ENCODE assay signal across 7 mouse cellular contexts in the genomic region with DNA sequence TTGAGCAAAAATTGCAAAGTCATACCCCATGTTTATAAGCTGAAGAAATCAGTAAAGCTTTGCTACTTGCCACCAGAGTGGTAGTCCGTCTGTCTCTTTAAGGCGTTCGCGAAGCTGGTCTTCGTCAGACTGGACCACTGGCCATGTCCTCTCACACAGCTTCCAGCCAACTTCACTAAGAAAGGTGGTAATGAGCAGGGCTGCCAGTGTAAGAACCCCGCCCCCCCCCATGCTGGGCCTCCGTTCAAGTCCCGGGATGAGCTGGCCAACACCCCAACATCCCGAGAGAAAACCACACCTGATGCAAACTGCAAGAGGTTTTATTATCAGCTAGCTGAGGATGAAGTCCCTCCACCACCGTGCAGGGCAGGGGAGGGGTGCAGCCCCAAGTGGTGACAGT. TPM values are rescaled to one million over a fixed set of nuclear protein-coding genes. Genes with fewer than 3 reads are reported as not detected.
DNase-seq lines count a peak whose midpoint lies in the region; TF ChIP-seq lines count a peak whose summit lies in the region.
"Not testable (repeated sequence)": the region's sequence is repeated elsewhere in the genome, so short reads cannot be mapped to it uniquely, and the experiment has no call there.
"Had no signal": no experiment of that assay in that cellular context is flagged by ENCODE, and none has a peak within 500 bp of the region (broad histone marks: within the 10 kb centered on the region; RNA-seq: fewer than 3 reads in every experiment).

No protein-coding gene starts in this region.

- DNase-seq in heart, embryonic 10.5 days (ENCODE audit: low spot score): peak; percentile 70
- DNase-seq in kidney, adult 2 months: not testable (repeated sequence)

- TF ChIP-seq POLR2A in kidney, adult 2 months (IDR thresholded peaks at IDR 0.05; ENCODE audit: low read depth, low read length): not testable (repeated sequence)

- H3K27ac ChIP-seq in heart, embryonic 10.5 days: not testable (repeated sequence)
- H3K27ac ChIP-seq in kidney, adult 2 months (ENCODE audit: insufficient read depth, low read depth, low read length): peak overlapping the region; percentile 90

- H3K4me1 ChIP-seq in heart, embryonic 10.5 days: not testable (repeated sequence)
- peaks cover 12% of the 10 kb centered on the region; the same call in 1 of the 2 replicates for H3K4me1 ChIP-seq in kidney, adult 2 months (ENCODE audit: control insufficient read depth, insufficient read depth, low read length)

- H3K9me3 ChIP-seq in heart, embryonic 10.5 days: not testable (repeated sequence)

- not testable (repeated sequence) for TF ChIP-seq CTCF in kidney, adult 2 months (conservative IDR thresholded peaks at IDR 0.05; ENCODE audit: insufficient read depth, insufficient read length, low read depth, low read length)

- not testable (repeated sequence) for H3K4me3 ChIP-seq in heart, embryonic 10.5 days; kidney, adult 2 months (ENCODE audit: insufficient read depth, low read depth, low read length)

- H3K27me3 ChIP-seq in heart, embryonic 10.5 days (ENCODE audit: insufficient read depth, poor library complexity, severe bottlenecking); kidney, adult 2 months (replicated peaks; ENCODE audit: control insufficient read depth, insufficient read depth, low read length): not testable (repeated sequence)

- H3K36me3 ChIP-seq in heart, embryonic 10.5 days; kidney, adult 2 months (ENCODE audit: control insufficient read depth, insufficient read depth, low read length): not testable (repeated sequence)

- 79% methylated on average over 10 of the region's 10 CpGs for WGBS in heart, embryonic 10.5 days
- WGBS in kidney, adult 2 months: 69% methylated on average over 10 of the region's 10 CpGs

RNA-seq across cellular contexts. Expression of a gene that starts 8.8 kb away (rescaled TPM):
- 76.7 and 99.6 TPM in 2 replicates for polyA plus RNA-seq in heart, embryonic 10.5 days (2016; fragmentation: Nextera tagmentation; extraction: Ambion mirVana)
- 170 and 255 TPM in 2 replicates for polyA plus RNA-seq in kidney, adult 2 months (2012; rRNA removed)

RNA-seq across cellular contexts. Expression of a gene that starts 20.5 kb away (rescaled TPM):
- polyA plus RNA-seq in heart, embryonic 10.5 days (2016; fragmentation: Nextera tagmentation; extraction: Ambion mirVana): 0.90 and 1.4 TPM in 2 replicates
- 0.14 and 0.18 TPM in 2 replicates for polyA plus RNA-seq in kidney, adult 2 months (2012; rRNA removed)
- polyA plus RNA-seq: CD4-positive, CD25-positive, alpha-beta regulatory T cell, adult 4 months had no signal

RNA-seq across cellular contexts. Expression of a gene that starts 21.2 kb away (rescaled TPM):
- polyA plus RNA-seq in heart, embryonic 10.5 days (2016; fragmentation: Nextera tagmentation; extraction: Ambion mirVana): 28.3 and 33.0 TPM in 2 replicates
- polyA plus RNA-seq in kidney, adult 2 months (2012; rRNA removed): 18.3 and 19.1 TPM in 2 replicates

RNA-seq across cellular contexts. Expression of a gene that starts 27.3 kb away (rescaled TPM):
- polyA plus RNA-seq in heart, embryonic 10.5 days (2016; fragmentation: Nextera tagmentation; extraction: Ambion mirVana): 0.18 and 0.20 TPM in 2 replicates
- polyA plus RNA-seq in kidney, adult 2 months (2012; rRNA removed): 0.25 and 0.33 TPM in 2 replicates
- polyA plus RNA-seq: activated CD4-positive, CD25-positive, alpha-beta regulatory T cell, adult 4 months; adrenal gland, adult 2 months; C2C12; CD4-positive, CD25-positive, alpha-beta regulatory T cell, adult 4 months; G1E had no signal
